Mouse (Mus musculus): Measurements from ENCODE around the gene E130308A19Rik. TPM values are rescaled to one million over a fixed set of nuclear protein-coding genes. Genes with fewer than 3 reads are reported as not detected.
A peak's percentile ranks its signal among the peaks of the same experiment; 100 is the strongest.

The E130308A19Rik gene
- polyA plus RNA-seq (2014; fragmentation: Nextera tagmentation; extraction: Ambion mirVana), result 27.0 and 30.5 TPM in 2 replicates

DNA sequence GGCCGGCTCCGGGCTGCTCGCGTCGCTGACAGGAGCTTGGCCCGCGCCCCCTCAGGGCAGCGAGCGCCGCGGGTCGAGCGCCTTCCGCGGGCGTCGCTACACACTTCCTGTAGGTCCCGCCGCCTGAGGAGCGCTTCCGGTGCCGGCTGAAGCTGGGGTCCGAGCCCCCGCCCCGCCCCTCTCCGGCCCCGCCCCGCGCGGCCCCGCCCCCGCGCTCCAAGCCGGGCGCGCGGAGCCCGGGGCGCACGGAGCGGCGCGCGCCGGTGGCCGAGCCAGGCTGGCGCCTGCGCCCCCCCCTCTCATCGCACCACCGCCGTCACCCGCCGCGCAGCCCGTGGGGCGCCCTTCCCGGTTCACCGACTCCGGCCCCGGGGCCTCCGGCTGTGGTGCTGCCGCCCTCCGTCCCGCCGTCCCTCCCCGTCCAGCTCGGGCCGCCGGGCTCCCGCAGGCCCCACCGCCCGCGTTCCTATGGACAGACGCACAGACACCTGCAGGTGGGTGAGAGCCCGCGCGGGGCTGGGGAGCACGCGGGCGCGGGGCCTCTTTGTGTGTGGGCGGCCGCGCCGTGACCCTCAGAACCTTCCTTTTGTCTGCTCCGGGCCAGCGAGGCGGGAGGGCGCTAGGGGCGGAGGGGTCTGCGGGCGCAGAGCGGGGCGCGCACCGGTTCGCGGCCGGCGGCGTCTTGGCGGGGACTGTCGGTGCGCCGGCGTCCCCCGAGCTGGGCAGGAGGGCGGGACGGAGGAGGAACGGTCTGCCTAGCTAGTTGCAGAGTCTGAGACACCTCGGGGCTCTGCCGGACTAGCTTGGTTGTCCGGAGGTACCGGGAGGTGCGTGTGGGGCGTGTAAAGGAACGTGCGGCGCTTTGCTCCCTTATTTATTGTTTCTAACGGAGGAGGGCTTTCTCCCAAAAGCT, at the start of gene E130308A19Rik:
Gene E130308A19Rik (plus strand): TSS at position 214 of the 913 bp plus-strand sequence.
- H3K27me3 ChIP-seq (ENCODE audit: control insufficient read depth, insufficient read depth, low read length), result no peaks in the 10 kb centered on the region
- peak within 1 kb of the TSS; percentile 94 for H3K27ac ChIP-seq (ENCODE audit: low read depth, low read length)
- peak within 1 kb of the TSS; percentile 94 for H3K9ac ChIP-seq (ENCODE audit: low read depth, low read length)
- H3K4me1 ChIP-seq (ENCODE audit: control insufficient read depth, insufficient read depth, low read length), result peaks cover 19% of the 10 kb centered on the region
- ATAC-seq (replicated peaks; ENCODE audit: insufficient number of reproducible peaks, low FRiP score, low TSS enrichment), result peak; percentile 92
- H3K36me3 ChIP-seq (ENCODE audit: control insufficient read depth, insufficient read depth, low read length), result no peaks in the 10 kb centered on the region
- WGBS (ENCODE audit: insufficient replicate concordance), result under 1% methylated on average over 65 of the region's 120 CpGs
- peak within 1 kb of the TSS; percentile 99 for H3K4me3 ChIP-seq (ENCODE audit: low read depth, low read length)
- H3K9me3 ChIP-seq (replicated peaks; ENCODE audit: control insufficient read depth, low read length), result no peaks in the 10 kb centered on the region
- H3K4me2 ChIP-seq, result peak within 1 kb of the TSS; percentile 68

GRCm38 (mm10) chr4:59580495-59581281, 45.3 kb upstream of the E130308A19Rik start:
- H3K9ac ChIP-seq (ENCODE audit: low read depth, low read length), result peak overlapping the region; percentile 83
- H3K4me1 ChIP-seq (ENCODE audit: control insufficient read depth, insufficient read depth, low read length), result peaks cover 2% of the 10 kb centered on the region; the same call in 1 of the 2 replicates
- WGBS (ENCODE audit: insufficient replicate concordance), result under 1% methylated on average over 23 of the region's 23 CpGs
- H3K4me2 ChIP-seq, result peak overlapping the region; percentile 90
- H3K27ac ChIP-seq (ENCODE audit: low read depth, low read length), result peak overlapping the region; percentile 93
- peak overlapping the region; percentile 57 for H3K4me3 ChIP-seq (ENCODE audit: low read depth, low read length)
- peak; percentile 60; the same call in 1 of the 2 replicates for ATAC-seq (replicated peaks; ENCODE audit: insufficient number of reproducible peaks, low FRiP score, low TSS enrichment)
- H3K27me3 ChIP-seq (ENCODE audit: control insufficient read depth, insufficient read depth, low read length), result no peaks in the 10 kb centered on the region
- no peaks in the 10 kb centered on the region for H3K36me3 ChIP-seq (ENCODE audit: control insufficient read depth, insufficient read depth, low read length)
- no peaks in the 10 kb centered on the region for H3K9me3 ChIP-seq (replicated peaks; ENCODE audit: control insufficient read depth, low read length)

GRCm38 (mm10) chr4:59581314-59582185, 44.5 kb upstream of the E130308A19Rik start, which contains the start of gene Hsdl2:
Gene Hsdl2, plus strand, starts transcription at chr4:59581563.
- Histone ChIP-seq H3K9me3 (replicated peaks; ENCODE audit: control insufficient read depth, low read length) (no peaks in the 10 kb centered on the region), H3K36me3 (ENCODE audit: control insufficient read depth, insufficient read depth, low read length) (no peaks in the 10 kb centered on the region), H3K27me3 (ENCODE audit: control insufficient read depth, insufficient read depth, low read length) (no peaks in the 10 kb centered on the region), H3K4me2 (peak within 1 kb of the TSS; percentile 90), H3K27ac (ENCODE audit: low read depth, low read length) (peak within 1 kb of the TSS; percentile 93), H3K4me3 (ENCODE audit: low read depth, low read length) (peak within 1 kb of the TSS; percentile 57), H3K9ac (ENCODE audit: low read depth, low read length) (peak within 1 kb of the TSS; percentile 83), H3K4me1 (ENCODE audit: control insufficient read depth, insufficient read depth, low read length) (peaks cover 2% of the 10 kb centered on the region; the same call in 1 of the 2 replicates)
- peak; percentile 95 for ATAC-seq (replicated peaks; ENCODE audit: insufficient number of reproducible peaks, low FRiP score, low TSS enrichment)
- WGBS (ENCODE audit: insufficient replicate concordance), result under 1% methylated on average over 61 of the region's 61 CpGs

DNA sequence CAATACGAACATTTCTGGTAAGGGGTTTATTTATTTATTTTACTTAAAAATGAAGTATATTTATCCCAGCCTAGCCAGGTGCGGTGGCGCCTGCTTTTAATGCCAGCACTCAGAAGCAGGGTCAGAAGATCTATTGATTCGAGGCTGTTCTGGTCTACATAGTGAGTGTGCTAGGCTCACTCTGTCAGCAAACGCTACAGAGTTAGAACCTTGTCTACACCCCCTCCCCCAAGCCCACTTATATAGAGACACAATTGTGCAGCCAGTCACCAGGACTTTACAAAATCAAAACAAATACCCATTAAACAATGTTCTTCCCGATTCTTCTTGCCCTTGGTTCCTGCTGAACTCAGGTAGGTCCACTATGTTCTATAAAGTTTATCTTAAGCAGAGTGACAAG, 43.8 kb upstream of the E130308A19Rik start:
- no peaks in the 10 kb centered on the region for H3K36me3 ChIP-seq (ENCODE audit: control insufficient read depth, insufficient read depth, low read length)
- no peaks in the 10 kb centered on the region for H3K9me3 ChIP-seq (replicated peaks; ENCODE audit: control insufficient read depth, low read length)
- H3K27me3 ChIP-seq (ENCODE audit: control insufficient read depth, insufficient read depth, low read length), result no peaks in the 10 kb centered on the region
- peaks cover 2% of the 10 kb centered on the region; the same call in 1 of the 2 replicates for H3K4me1 ChIP-seq (ENCODE audit: control insufficient read depth, insufficient read depth, low read length)
- H3K9ac ChIP-seq (ENCODE audit: low read depth, low read length), result no peak overlapping the region
- no peak for ATAC-seq (replicated peaks; ENCODE audit: insufficient number of reproducible peaks, low FRiP score, low TSS enrichment)
- peak overlapping the region; percentile 57 for H3K4me3 ChIP-seq (ENCODE audit: low read depth, low read length)
- peak overlapping the region; percentile 90 for H3K4me2 ChIP-seq
- no peak overlapping the region for H3K27ac ChIP-seq (ENCODE audit: low read depth, low read length)
- 26% methylated on average over 6 of the region's 6 CpGs for WGBS (ENCODE audit: insufficient replicate concordance)

DNA sequence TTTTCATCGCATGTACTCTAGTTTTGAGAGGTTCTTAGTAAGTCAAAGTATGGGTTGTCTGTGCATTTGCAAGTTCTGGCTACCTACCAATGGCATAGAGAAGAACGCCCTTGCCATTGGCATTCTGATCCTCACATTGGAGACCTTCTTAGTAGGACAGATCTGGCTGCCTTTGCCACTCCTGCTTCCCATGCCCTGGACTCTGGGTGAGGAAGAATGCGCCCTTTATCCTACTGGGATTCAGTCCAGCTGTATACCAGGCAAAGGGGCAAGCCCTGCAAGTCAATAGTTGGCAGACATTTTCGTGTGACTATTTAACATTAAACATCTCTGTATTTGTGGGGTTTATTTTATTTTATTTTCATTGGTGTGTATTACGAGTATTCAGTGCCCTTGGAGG, 40.9 kb upstream of the E130308A19Rik start:
- H3K27me3 ChIP-seq (ENCODE audit: control insufficient read depth, insufficient read depth, low read length), result no peaks in the 10 kb centered on the region
- no peak overlapping the region for H3K4me3 ChIP-seq (ENCODE audit: low read depth, low read length)
- H3K9ac ChIP-seq (ENCODE audit: low read depth, low read length), result no peak overlapping the region
- no peaks in the 10 kb centered on the region for H3K36me3 ChIP-seq (ENCODE audit: control insufficient read depth, insufficient read depth, low read length)
- no peak overlapping the region for H3K27ac ChIP-seq (ENCODE audit: low read depth, low read length)
- WGBS (ENCODE audit: insufficient replicate concordance), result 81% methylated on average over 5 of the region's 5 CpGs
- H3K9me3 ChIP-seq (replicated peaks; ENCODE audit: control insufficient read depth, low read length), result no peaks in the 10 kb centered on the region
- no peak overlapping the region for H3K4me2 ChIP-seq
- no peak for ATAC-seq (replicated peaks; ENCODE audit: insufficient number of reproducible peaks, low FRiP score, low TSS enrichment)
- peaks cover under 1% of the 10 kb centered on the region; the same call in 1 of the 2 replicates for H3K4me1 ChIP-seq (ENCODE audit: control insufficient read depth, insufficient read depth, low read length)

DNA sequence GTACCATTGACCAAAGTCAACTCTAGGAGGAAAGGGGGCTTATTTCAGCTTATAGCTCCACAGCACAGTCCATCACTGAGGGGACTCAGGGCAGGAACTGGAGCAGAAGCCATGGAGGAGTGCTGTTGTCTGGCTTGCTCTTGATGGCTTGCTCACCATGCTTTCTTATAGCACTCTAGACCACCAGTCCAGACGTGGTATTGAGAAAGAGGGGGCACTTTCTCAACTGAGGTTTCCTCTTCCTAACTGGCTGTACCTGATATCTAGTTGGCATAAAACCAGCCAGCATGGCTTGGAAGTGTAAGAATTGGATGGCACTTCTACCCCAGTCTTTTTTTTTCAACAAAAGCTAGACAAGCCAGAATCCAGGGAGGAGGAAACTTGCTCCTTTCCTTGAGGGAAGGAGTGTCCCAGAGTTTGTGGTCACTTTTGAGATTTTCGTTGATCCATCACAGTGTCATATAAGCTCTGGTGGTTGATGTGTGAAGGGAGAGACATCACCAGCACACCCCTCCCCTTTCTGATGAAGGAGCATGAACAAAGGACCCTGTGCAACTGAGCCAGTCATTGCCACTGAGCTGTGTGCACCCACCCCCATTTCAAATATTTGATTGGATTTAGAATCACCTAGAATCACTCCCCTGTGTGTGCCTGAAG, 38.7 kb upstream of the E130308A19Rik start:
- WGBS (ENCODE audit: insufficient replicate concordance), result 58% methylated on average over 2 of the region's 2 CpGs
- Histone ChIP-seq H3K4me2 (no peak overlapping the region), H3K36me3 (ENCODE audit: control insufficient read depth, insufficient read depth, low read length) (no peaks in the 10 kb centered on the region), H3K9me3 (replicated peaks; ENCODE audit: control insufficient read depth, low read length) (no peaks in the 10 kb centered on the region), H3K4me3 (ENCODE audit: low read depth, low read length) (no peak overlapping the region), H3K27ac (ENCODE audit: low read depth, low read length) (no peak overlapping the region), H3K4me1 (ENCODE audit: control insufficient read depth, insufficient read depth, low read length) (no peaks in the 10 kb centered on the region), H3K27me3 (ENCODE audit: control insufficient read depth, insufficient read depth, low read length) (no peaks in the 10 kb centered on the region), H3K9ac (ENCODE audit: low read depth, low read length) (no peak overlapping the region)
- no peak for ATAC-seq (replicated peaks; ENCODE audit: insufficient number of reproducible peaks, low FRiP score, low TSS enrichment)

DNA sequence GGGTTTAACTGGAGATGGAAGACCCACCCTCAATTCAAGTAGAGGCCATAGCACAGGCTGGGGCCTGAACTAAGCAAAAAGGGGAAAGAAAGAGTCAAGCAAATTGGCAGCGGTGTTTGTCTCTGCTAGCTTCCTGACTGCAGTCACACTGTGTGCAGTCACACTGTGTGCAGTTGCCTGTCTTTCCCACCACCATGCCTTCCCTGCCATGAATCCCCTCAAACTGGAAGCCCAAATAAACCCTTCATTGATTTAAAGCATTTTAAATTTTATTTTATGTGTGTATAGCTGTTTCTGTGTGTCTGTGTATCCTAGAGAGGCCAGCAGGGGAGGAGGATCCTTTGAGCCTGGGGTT, 38.2 kb upstream of the E130308A19Rik start:
- no peak for ATAC-seq (replicated peaks; ENCODE audit: insufficient number of reproducible peaks, low FRiP score, low TSS enrichment)
- Histone ChIP-seq H3K4me3 (ENCODE audit: low read depth, low read length) (no peak overlapping the region), H3K9ac (ENCODE audit: low read depth, low read length) (no peak overlapping the region), H3K4me1 (ENCODE audit: control insufficient read depth, insufficient read depth, low read length) (no peaks in the 10 kb centered on the region), H3K27ac (ENCODE audit: low read depth, low read length) (no peak overlapping the region), H3K9me3 (replicated peaks; ENCODE audit: control insufficient read depth, low read length) (no peaks in the 10 kb centered on the region), H3K4me2 (no peak overlapping the region), H3K27me3 (ENCODE audit: control insufficient read depth, insufficient read depth, low read length) (no peaks in the 10 kb centered on the region), H3K36me3 (ENCODE audit: control insufficient read depth, insufficient read depth, low read length) (no peaks in the 10 kb centered on the region)
- WGBS (ENCODE audit: insufficient replicate concordance), result 96% methylated on average over 1 of the region's 1 CpGs

Data from heart, embryonic 11.5 days (tissue).